Mouse (Mus musculus) intestine, embryonic 15.5 days (tissue): ENCODE results near the gene Cdc42bpa. TPM values are rescaled to one million over a fixed set of nuclear protein-coding genes. Genes with fewer than 3 reads are reported as not detected.

Experiments used
- ATAC-seq: fragments of 200-750 bp; cut with Nextera tagmentation; 2 replicates; pipeline ENCODE4 v1.8.0; 2017; ENCODE audit warnings: moderate TSS enrichment, moderate library complexity
- H3K27ac ChIP-seq: fragments of 300-500 bp; sonication (generic); 2 replicates; pipeline ENCODE4 v1.5.1; 2015; ENCODE audit warnings: mild to moderate bottlenecking, inconsistent platforms
- H3K27me3 ChIP-seq: fragments of 300-500 bp; sonication (generic); replicated peaks from 2 replicates; pipeline ENCODE4 v1.6.1; 2015; ENCODE audit warnings: inconsistent platforms
- H3K36me3 ChIP-seq: fragments of 300-500 bp; sonication (generic); 2 replicates; pipeline ENCODE4 v1.6.1; 2015; ENCODE audit warnings: inconsistent platforms
- H3K4me1 ChIP-seq: fragments of 300-500 bp; sonication (generic); replicated peaks from 2 replicates; pipeline ENCODE4 v1.6.1; 2015; ENCODE audit warnings: inconsistent platforms
- H3K4me2 ChIP-seq: fragments of 300-500 bp; sonication (generic); replicated peaks from 2 replicates; pipeline ENCODE4 v1.6.1; 2015; ENCODE audit warnings: mild to moderate bottlenecking, inconsistent platforms
- H3K4me3 ChIP-seq: fragments of 300-500 bp; sonication (generic); replicated peaks from 2 replicates; pipeline ENCODE4 v1.5.1; 2015; ENCODE audit warnings: inconsistent platforms
- H3K9ac ChIP-seq: fragments of 300-500 bp; sonication (generic); 2 replicates; pipeline ENCODE4 v1.6.1; 2015; ENCODE audit warnings: inconsistent platforms
- H3K9me3 ChIP-seq: fragments of 300-500 bp; sonication (generic); 2 replicates; pipeline ENCODE4 v1.6.1; 2016; ENCODE audit warnings: inconsistent platforms
- WGBS: fragments of 180-500 bp; shearing (Covaris S2); methylation state at CpG from one replicate; pipeline ENCODE4 v1.1.7; 2015; 5-methylcytosine and 5-hydroxymethylcytosine counted together
- polyA plus RNA-seq: library from polyadenylated mRNA; unstranded; fragments of >200 nt; fragmentation: Nextera tagmentation; extraction: Ambion mirVana; gene quantifications from 2 replicates; pipeline ENCODE4 v1.2.1, GENCODE M21; 2015

Gene Cdc42bpa
- polyA plus RNA-seq, 1 experiment from 2014 or later: 12.4 TPM

- H3K9me3 ChIP-seq: no peaks in the 10 kb centered on the region
- H3K4me3 ChIP-seq: no peak overlapping the region
- no peaks in the 10 kb centered on the region for H3K27me3 ChIP-seq
- no peaks in the 10 kb centered on the region for H3K36me3 ChIP-seq
- ATAC-seq: peak; percentile 32; the same call in 1 of the 2 replicates
- no peak overlapping the region for H3K9ac ChIP-seq
- no peaks in the 10 kb centered on the region for H3K4me1 ChIP-seq
- H3K4me2 ChIP-seq: no peak overlapping the region
- H3K27ac ChIP-seq: no peak overlapping the region
- WGBS: 78% methylated on average over 4 of the region's 4 CpGs
Observed at GRCm38 (mm10) chr1:180210031-180210432, 249.8 kb downstream of the Cdc42bpa start.

- H3K4me1 ChIP-seq: no peaks in the 10 kb centered on the region
- no peak overlapping the region for H3K4me2 ChIP-seq
- no peaks in the 10 kb centered on the region for H3K27me3 ChIP-seq
- H3K27ac ChIP-seq: no peak overlapping the region
- H3K4me3 ChIP-seq: no peak overlapping the region
- 77% methylated on average over 9 of the region's 9 CpGs for WGBS
- no peaks in the 10 kb centered on the region for H3K9me3 ChIP-seq
- no peaks in the 10 kb centered on the region for H3K36me3 ChIP-seq
- H3K9ac ChIP-seq: no peak overlapping the region
- no peak for ATAC-seq
Observed at GRCm38 (mm10) chr1:180210781-180211271, 250.6 kb downstream of the Cdc42bpa start.

- Histone ChIP-seq H3K4me2 (no peak overlapping the region), H3K36me3 (no peaks in the 10 kb centered on the region), H3K27me3 (no peaks in the 10 kb centered on the region), H3K4me3 (no peak overlapping the region), H3K9ac (no peak overlapping the region), H3K9me3 (no peaks in the 10 kb centered on the region), H3K27ac (no peak overlapping the region), H3K4me1 (no peaks in the 10 kb centered on the region; the same call in 1 of the 2 replicates)
- no peak for ATAC-seq
- 79% methylated on average over 5 of the region's 5 CpGs for WGBS
Observed at GRCm38 (mm10) chr1:180212911-180213310, 252.6 kb downstream of the Cdc42bpa start.

- Histone ChIP-seq H3K9me3 (no peaks in the 10 kb centered on the region), H3K4me3 (no peak overlapping the region), H3K4me2 (no peak overlapping the region), H3K4me1 (no peaks in the 10 kb centered on the region; the same call in 1 of the 2 replicates), H3K36me3 (no peaks in the 10 kb centered on the region), H3K27me3 (no peaks in the 10 kb centered on the region), H3K27ac (no peak overlapping the region), H3K9ac (no peak overlapping the region)
- WGBS: 18% methylated on average over 4 of the region's 4 CpGs
- peak; percentile 90 for ATAC-seq
Observed at GRCm38 (mm10) chr1:180215044-180215443, 254.8 kb downstream of the Cdc42bpa start.

Other genes with a start within 250 kb of the Cdc42bpa start
- not detected in 2 replicates for gene Kif28, start 215.2 kb upstream of the Cdc42bpa start, polyA plus RNA-seq
- gene Gm10518, start 157.1 kb upstream of the Cdc42bpa start, polyA plus RNA-seq: not detected in 2 replicates
- gene Ahctf1, start 156.8 kb upstream of the Cdc42bpa start, polyA plus RNA-seq: 18.5 and 20.6 TPM in 2 replicates
- 20.4 and 22.1 TPM in 2 replicates for gene Coq8a, start 239.1 kb downstream of the Cdc42bpa start, polyA plus RNA-seq